In the genomic region with DNA sequence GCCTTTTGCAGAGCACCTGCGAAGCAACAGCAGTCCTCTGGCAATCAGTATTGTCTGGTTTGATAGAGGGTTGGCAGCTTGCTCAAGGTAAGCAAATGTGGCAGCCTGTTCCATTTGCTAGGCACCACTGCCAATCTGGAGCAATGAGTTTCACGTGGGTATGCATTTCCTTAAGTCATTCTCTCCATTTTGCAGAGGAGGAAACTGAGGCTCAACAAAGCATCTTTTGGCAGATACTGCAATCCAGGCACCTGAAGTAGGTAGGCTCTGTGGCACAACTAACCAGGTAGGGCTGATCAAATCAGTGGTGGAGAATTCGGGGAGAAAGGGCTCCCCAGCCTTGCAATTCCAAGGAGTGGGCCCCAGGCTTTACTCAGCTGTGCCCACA, we compare ENCODE assay signal across 8 mouse cellular contexts. TPM values are rescaled to one million over a fixed set of nuclear protein-coding genes. Genes with fewer than 3 reads are reported as not detected.
DNase-seq lines count a peak whose midpoint lies in the region; ATAC-seq and TF ChIP-seq lines count a peak whose summit lies in the region.

Gene Slc6a9 (plus strand): TSS at position 50 of the 388 bp plus-strand sequence.

- no peaks in the 10 kb centered on the region for H3K36me3 ChIP-seq in heart, embryonic 15.5 days
- H3K36me3 ChIP-seq in G1E (replicated peaks) = no peaks in the 10 kb centered on the region
- H3K36me3 ChIP-seq in forebrain, embryonic 12.5 days (replicated peaks) = no peaks in the 10 kb centered on the region
- no peaks in the 10 kb centered on the region for H3K36me3 ChIP-seq in limb, embryonic 10.5 days
- no peaks in the 10 kb centered on the region for H3K36me3 ChIP-seq in stomach, embryonic 15.5 days

- TF ChIP-seq CTCF in G1E (IDR thresholded peaks at IDR 0.05; ENCODE audit: low read depth, low read length) = no peak

- WGBS in heart, embryonic 15.5 days = 28% methylated on average over 3 of the region's 3 CpGs
- WGBS in forebrain, embryonic 12.5 days = 21% methylated on average over 3 of the region's 3 CpGs
- 20% methylated on average over 3 of the region's 3 CpGs for WGBS in limb, embryonic 10.5 days
- 26% methylated on average over 3 of the region's 3 CpGs for WGBS in stomach, embryonic 15.5 days

- peak within 1 kb of the TSS; percentile 76 for H3K4me3 ChIP-seq in heart, embryonic 15.5 days
- peak within 1 kb of the TSS; percentile 74 for H3K4me3 ChIP-seq in G1E (ENCODE audit: low read depth, low read length)
- peak within 1 kb of the TSS; percentile 80 for H3K4me3 ChIP-seq in forebrain, embryonic 12.5 days (replicated peaks)
- H3K4me3 ChIP-seq in limb, embryonic 10.5 days = peak within 1 kb of the TSS; percentile 83
- peak within 1 kb of the TSS; percentile 58 for H3K4me3 ChIP-seq in stomach, embryonic 15.5 days (replicated peaks)

- H3K27ac ChIP-seq in heart, embryonic 15.5 days = peak within 1 kb of the TSS; percentile 84
- H3K27ac ChIP-seq in forebrain, embryonic 12.5 days = peak within 1 kb of the TSS; percentile 81
- peak within 1 kb of the TSS; percentile 91 for H3K27ac ChIP-seq in limb, embryonic 10.5 days
- H3K27ac ChIP-seq in stomach, embryonic 15.5 days = peak within 1 kb of the TSS; percentile 93

- peak within 1 kb of the TSS; percentile 74 for H3K9ac ChIP-seq in heart, embryonic 15.5 days
- peak within 1 kb of the TSS; percentile 68 for H3K9ac ChIP-seq in forebrain, embryonic 12.5 days
- H3K9ac ChIP-seq in stomach, embryonic 15.5 days = peak within 1 kb of the TSS; percentile 69

- peak within 1 kb of the TSS; percentile 98 for H3K4me2 ChIP-seq in heart, embryonic 15.5 days
- H3K4me2 ChIP-seq in forebrain, embryonic 12.5 days = peak within 1 kb of the TSS; percentile 95
- peak within 1 kb of the TSS; percentile 93 for H3K4me2 ChIP-seq in stomach, embryonic 15.5 days

- H3K9me3 ChIP-seq in heart, embryonic 15.5 days (replicated peaks) = no peaks in the 10 kb centered on the region
- H3K9me3 ChIP-seq in G1E (replicated peaks) = no peaks in the 10 kb centered on the region
- no peaks in the 10 kb centered on the region for H3K9me3 ChIP-seq in forebrain, embryonic 12.5 days
- no peaks in the 10 kb centered on the region for H3K9me3 ChIP-seq in limb, embryonic 10.5 days (replicated peaks)
- no peaks in the 10 kb centered on the region for H3K9me3 ChIP-seq in stomach, embryonic 15.5 days

- intact Hi-C loops in heart, postnatal 36 days (cut with DNase I) = loop anchor here (10.0 kb wide), 1 partner anchor 460 kb away; the partner anchor contains the start of gene Ptprf
- intact Hi-C loops in gastrocnemius, postnatal 14 days (cut with DNase I; ENCODE audit: low total_unique reads) = loop anchor here (10.0 kb wide), 1 partner anchor 80 kb away; the partner anchor contains the start of gene Ipo13

- DNase-seq in heart, postnatal 36 days = no peak
- no peak for DNase-seq in G1E (ENCODE audit: low spot score)
- no peak for DNase-seq in limb, embryonic 10.5 days (ENCODE audit: low spot score)
- DNase-seq in gastrocnemius, postnatal 14 days = no peak
- no peak for DNase-seq in right cerebral cortex, postnatal 10 days (ENCODE audit: low spot score in 2 of 2)

- peaks cover 37% of the 10 kb centered on the region for H3K4me1 ChIP-seq in heart, embryonic 15.5 days (replicated peaks)
- H3K4me1 ChIP-seq in G1E (ENCODE audit: insufficient read depth, low read depth, low read length) = peaks cover 81% of the 10 kb centered on the region
- H3K4me1 ChIP-seq in forebrain, embryonic 12.5 days = peaks cover 19% of the 10 kb centered on the region
- H3K4me1 ChIP-seq in limb, embryonic 10.5 days = peaks cover 28% of the 10 kb centered on the region
- H3K4me1 ChIP-seq in stomach, embryonic 15.5 days = peaks cover 36% of the 10 kb centered on the region

- no peak for ATAC-seq in heart, embryonic 15.5 days (replicated peaks; ENCODE audit: insufficient number of reproducible peaks, insufficient read depth, low FRiP score, low read depth)
- ATAC-seq in G1E (ENCODE audit: extremely low read depth, insufficient number of reproducible peaks, low FRiP score, poor library complexity, severe bottlenecking) = no peak
- ATAC-seq in forebrain, embryonic 12.5 days (ENCODE audit: low FRiP score) = no peak
- no peak for ATAC-seq in stomach, embryonic 15.5 days (ENCODE audit: insufficient read depth, low FRiP score, low read depth)

- H3K27me3 ChIP-seq in heart, embryonic 15.5 days = no peaks in the 10 kb centered on the region
- peaks cover 20% of the 10 kb centered on the region for H3K27me3 ChIP-seq in G1E (ENCODE audit: insufficient read depth, low read length)
- H3K27me3 ChIP-seq in forebrain, embryonic 12.5 days = peaks cover 23% of the 10 kb centered on the region
- H3K27me3 ChIP-seq in limb, embryonic 10.5 days (ENCODE audit: low read depth, poor library complexity, severe bottlenecking) = peaks cover 25% of the 10 kb centered on the region
- no peaks in the 10 kb centered on the region for H3K27me3 ChIP-seq in stomach, embryonic 15.5 days (replicated peaks)

RNA-seq across cellular contexts. Expression of gene Slc6a9, which starts in this region (rescaled TPM):
- polyA plus RNA-seq in heart, embryonic 15.5 days (2015; fragmentation: Nextera tagmentation; extraction: Ambion mirVana) = 5.4 and 5.9 TPM in 2 replicates
- 1 to 10 TPM; 4.3 to 4.7 TPM for total RNA-seq in heart, postnatal 36 days (2021)
- total RNA-seq in G1E (2014; fragmentation: Nextera tagmentation) (3.3 and 34.8 TPM in 2 replicates), G1E (2017) (0.70 and 1.3 TPM in 2 replicates)
- 4.4 and 4.6 TPM in 2 replicates for polyA plus RNA-seq in G1E (2012)
- polyA plus RNA-seq in forebrain, embryonic 12.5 days (2016; fragmentation: Nextera tagmentation; extraction: Ambion mirVana) = 8.5 and 9.9 TPM in 2 replicates
- polyA plus RNA-seq in limb, embryonic 10.5 days (2016; fragmentation: Nextera tagmentation; extraction: Ambion mirVana) = 9.4 and 10.3 TPM in 2 replicates
- polyA plus RNA-seq in stomach, embryonic 15.5 days (2015; fragmentation: Nextera tagmentation; extraction: Ambion mirVana) = 14.2 and 15.0 TPM in 2 replicates
- total RNA-seq in gastrocnemius, postnatal 14 days (2021) = 1 to 10 TPM; 4.0 to 6.2 TPM
